Mouse (Mus musculus) heart, postnatal 25 days (tissue): Measurements from ENCODE around the gene Gabra1. TPM values are rescaled to one million over a fixed set of nuclear protein-coding genes. Genes with fewer than 3 reads are reported as not detected.

ENCODE experiments used
- DNase-seq: peaks from one replicate; pipeline ENCODE4 v3.0.0; 2022; ENCODE audit warnings: low spot score
- intact Hi-C: fragments of 180-260 bp; cut with DNase I; formaldehyde crosslinking; loops from one replicate; pipeline ENCODE4 v1.15.1; 2025
- total RNA-seq, 2 experiments: library from RNA; stranded (reverse); gene quantifications; 2 replicates each; pipeline ENCODE4 v1.2.3; 2021

Gabra1 gene
- total RNA-seq = 1 to 10 TPM in 1 of 2 experiments, under 1 TPM in 1; 0.56 to 1.0 TPM

DNA sequence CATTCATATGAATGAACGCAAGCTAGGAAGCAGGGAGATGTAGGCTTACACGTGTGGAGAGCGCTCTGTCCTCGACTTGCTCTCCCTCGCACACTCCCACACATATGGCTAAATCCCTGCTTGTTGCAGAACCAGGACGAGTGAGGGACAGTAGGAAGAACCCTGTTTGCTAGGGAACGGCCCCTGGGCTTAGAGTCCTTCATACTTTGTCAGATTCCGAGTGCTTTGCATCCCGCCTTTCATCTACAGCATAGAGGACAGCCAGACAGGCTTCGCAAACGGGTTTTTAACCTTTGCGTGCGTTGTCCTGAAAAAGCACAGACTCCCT lies at the start of gene Gabra1:
TSS of gene Gabra1 (minus strand) at position 106 of the 328 bp plus-strand sequence.
- DNase-seq = no peak
- intact Hi-C loops = no loop called here

DNA sequence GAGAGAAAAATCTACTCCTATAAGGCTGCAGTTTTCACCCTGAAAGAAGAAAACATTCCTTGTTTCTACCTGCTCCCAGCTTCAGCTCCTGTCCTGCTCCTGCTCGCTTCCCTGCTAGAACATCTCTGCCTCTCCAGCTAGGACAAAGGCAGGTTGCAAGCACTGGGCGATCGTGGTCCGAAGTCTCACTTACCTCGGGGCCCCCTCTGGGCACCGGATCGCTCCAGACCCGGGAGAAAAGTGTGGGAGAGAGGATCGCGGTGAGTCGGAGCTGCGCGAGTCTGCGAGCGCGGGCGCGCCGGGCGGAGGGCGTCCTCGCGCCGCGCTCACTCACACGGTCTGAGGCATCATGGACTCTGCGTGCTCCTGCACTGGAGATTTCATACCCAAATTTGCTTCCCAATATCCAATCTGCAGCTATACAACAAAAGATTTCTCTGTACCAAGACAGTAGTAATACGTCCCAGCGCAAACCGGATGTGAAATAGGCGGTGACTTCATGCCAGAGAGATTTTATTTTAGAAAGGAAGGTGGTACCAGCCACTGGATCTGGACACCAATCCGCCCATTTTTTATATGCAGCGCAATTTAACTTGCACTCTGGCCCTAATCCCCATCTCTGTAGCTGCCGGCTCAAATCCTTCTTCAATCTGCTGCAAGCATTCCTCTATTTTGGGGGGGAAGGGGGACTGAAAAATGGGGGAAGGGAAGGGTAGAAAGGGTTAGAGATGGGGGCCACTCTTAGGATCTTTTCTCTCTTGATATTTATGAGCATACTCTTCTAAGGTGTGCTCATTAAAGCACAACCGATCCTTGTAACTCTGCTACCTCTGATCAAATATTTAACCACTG lies 531 bp downstream of the Gabra1 start:
- intact Hi-C loops = no loop called here
- DNase-seq = no peak

DNA sequence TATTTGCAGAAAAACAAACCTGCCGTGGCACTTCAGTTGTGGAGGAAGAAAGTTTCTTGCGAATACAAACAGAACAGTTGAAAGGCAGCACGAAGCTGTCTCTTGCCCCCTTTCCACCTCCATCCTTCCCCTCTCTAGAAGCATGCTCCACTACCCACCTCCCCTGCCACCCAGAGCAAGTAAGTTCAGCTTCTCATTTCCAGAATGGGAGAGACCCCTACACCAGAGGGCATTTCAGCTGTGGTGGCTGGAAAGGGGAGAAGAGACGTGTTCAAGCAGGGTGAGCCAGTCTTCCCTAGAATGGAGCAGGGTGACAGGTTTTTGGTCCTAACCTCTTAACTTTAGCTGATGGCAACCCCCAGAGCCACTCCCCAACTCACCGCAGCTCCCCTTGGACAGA lies 1.3 kb downstream of the Gabra1 start:
- intact Hi-C loops = no loop called here
- DNase-seq = no peak

DNA sequence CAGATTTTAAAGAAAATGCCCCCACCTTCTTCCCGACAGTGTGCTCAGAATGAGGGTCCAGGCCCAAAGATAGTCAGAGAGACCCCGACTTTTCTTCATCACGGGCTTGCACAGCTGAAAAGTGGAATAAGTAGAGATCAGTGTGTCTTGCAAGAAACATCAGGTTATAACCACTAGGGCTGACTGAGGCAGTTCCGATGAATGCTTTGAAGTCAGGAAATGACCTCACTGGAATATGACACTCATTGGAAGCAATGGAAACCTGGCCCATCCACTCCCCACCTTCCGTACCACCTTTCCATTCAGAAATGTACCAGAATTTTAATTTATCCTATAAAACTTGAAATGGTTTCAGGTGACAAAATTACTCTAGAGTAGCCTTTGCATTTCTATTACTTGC lies 3.2 kb downstream of the Gabra1 start:
- intact Hi-C loops = no loop called here
- no peak for DNase-seq

DNA sequence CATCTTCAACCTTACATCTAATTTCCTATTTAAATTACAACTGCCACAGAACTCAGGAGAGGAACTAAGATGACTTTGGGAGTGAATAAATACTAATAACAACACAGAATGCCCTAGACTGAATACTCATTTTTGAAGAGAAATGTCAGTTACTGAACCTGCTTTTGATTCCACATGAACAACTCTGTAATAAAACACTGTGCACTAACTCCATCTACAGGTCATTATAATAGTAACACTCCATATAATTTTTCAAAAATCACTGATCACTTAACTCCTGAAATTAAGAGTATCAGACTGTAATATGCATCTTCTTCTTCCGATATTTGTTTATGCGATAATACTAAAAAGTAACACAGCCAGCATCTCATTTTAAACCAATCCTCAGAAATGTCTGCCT lies 4.4 kb downstream of the Gabra1 start:
- intact Hi-C loops = no loop called here
- no peak for DNase-seq

DNA sequence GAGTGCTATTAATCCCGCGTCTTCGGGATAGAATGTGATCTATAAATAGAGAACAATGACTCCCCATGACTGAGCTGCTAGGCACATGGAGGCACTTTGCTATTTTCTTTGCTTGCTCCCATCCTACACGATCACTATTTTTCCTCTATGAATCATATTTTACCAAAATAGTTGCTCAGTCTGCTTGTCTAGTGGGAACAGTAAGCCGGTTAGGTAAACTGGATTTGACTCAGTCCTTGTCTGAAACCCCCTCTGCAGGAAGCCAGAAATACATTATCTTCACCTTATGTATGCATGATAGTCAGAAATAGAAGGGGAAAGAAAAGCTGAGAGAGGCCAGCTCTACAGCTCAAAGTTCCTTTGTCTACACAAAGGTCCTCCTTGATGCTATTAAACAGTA lies 31.3 kb downstream of the Gabra1 start:
- intact Hi-C loops = no loop called here
- no peak for DNase-seq

DNA sequence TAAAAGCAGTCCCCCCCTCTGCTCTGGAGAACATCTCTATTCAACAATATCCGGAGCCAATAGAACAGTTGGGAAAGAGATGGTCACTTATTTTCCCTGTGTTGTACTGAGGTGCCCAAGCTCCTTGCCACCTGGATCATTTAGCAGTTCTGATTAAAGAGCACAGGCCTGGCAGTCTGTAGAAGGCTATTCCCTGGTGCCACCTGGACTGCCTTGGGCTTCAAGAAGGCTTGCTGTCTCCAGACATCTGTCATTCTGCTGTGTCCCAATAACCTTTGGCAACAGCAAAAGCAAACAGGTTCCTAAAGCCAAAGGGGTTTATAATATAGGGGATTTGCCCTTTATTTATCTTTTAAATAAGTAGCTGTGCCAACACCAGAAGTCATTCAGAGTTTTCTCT lies 65.8 kb downstream of the Gabra1 start:
- intact Hi-C loops = no loop called here
- DNase-seq = no peak

DNA sequence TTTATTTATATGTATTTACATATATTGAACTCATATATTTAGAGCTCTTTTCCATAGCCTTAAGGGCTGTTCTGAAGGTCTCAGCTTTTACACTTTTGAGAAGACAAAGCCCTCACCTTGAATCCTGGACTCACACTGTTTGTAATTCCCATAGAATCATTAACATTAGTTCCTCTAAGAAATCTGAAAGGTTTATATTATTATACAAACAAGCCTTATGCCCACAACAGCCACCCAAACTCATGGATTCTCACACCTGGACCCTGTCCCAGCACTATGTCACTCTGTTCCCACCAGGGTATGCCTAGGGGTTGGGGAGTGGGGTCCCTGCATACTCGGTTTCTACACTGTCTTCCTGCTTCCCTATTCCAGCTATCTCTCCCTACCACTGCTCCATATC lies 72.7 kb downstream of the Gabra1 start:
- intact Hi-C loops = no loop called here
- no peak for DNase-seq

DNA sequence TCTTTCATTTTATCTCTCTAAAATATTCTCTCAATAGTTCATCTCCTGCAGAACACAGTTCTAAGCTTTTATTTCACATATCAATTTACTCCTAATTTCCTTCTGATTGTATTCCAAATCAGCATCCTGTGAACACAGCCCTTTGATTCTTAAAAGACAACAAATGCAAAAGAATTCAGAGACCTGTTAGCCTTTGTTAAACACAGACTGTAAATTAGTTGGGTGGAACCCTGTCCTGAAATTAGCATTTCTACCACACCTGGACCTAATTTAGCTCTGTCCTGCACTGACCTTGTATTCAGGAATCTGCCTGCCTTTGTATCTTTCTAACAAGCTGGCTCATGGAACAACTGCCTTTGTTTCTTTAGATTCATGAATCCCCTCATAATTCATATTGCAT lies 73.1 kb downstream of the Gabra1 start:
- intact Hi-C loops = no loop called here
- no peak for DNase-seq

DNA sequence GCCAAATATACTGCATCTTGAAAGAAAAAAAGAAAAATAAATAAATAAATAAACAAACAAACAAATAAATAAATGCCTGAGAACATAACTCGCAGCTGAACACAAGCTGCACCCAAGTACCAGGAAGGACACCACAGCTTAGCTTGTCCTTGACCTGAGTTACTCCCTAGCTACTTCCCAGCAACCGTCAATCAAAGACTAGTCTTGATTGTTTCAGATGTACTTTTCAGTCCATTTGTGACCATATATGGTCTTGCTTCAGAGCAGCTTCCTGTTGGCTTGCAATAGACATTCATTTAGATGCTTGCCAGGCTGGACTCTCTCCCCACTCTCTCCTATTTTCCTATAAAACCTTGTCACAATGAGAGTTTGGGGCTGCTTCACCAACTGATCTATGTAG lies 87.2 kb downstream of the Gabra1 start:
- DNase-seq = no peak
- intact Hi-C loops = no loop called here

Other genes with a start within 250 kb of the Gabra1 start
- gene Gabrg2, start 182.1 kb downstream of the Gabra1 start, total RNA-seq = not detected
- not detected for gene Gabra6, start 138.1 kb upstream of the Gabra1 start, total RNA-seq
- gene Gabrb2, start 236.8 kb upstream of the Gabra1 start, total RNA-seq = 1 to 10 TPM in 1 of 2 experiments, under 1 TPM in 1; 0.89 to 1.6 TPM